Mouse (Mus musculus) CH12F3 (cell line): ENCODE data around the gene Med22.

Experiments used
- in situ Hi-C: fragments of 300-500 bp; cut with MboI; formaldehyde crosslinking; loops from 2 replicates; pipeline ENCODE4 v1.14.3; 2020; ENCODE audit warnings: low sequenced_read_pairs

The Med22 gene

GRCm38 (mm10) chr2:26910124-26910993 is at the start of gene Med22, which contains the start of gene Rpl7a:
TSS of gene Med22 (minus strand) at chr2:26910677.
TSS of gene Rpl7a (plus strand) at chr2:26910764.
- in situ Hi-C loops: no loop called here

DNA sequence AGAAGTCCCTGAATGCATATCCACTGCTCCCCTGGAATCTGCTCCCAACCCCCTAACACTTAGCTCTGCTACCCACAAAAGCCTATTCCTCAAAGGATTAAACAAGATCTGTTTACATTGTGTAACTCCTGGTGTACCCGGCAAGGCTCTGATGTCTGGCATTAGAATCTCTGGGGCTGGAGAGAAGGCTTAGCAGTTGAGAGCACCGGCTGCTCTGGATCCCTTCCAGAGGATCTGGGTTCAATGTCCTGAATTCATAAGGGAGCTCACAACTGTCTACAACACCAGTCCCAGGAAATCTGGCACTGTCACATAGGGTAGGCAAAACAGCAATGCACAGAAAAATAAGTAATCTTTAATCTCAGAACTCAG is 47.0 kb upstream of the Med22 start:
- in situ Hi-C loops: no loop called here

GRCm38 (mm10) chr2:26956811-26957487 is 46.5 kb upstream of the Med22 start:
- in situ Hi-C loops: no loop called here

- in situ Hi-C loops: no loop called here
These were observed 44.4 kb upstream of the Med22 start for GRCm38 (mm10) chr2:26954735-26955395.

- in situ Hi-C loops: no loop called here
These were observed 42.4 kb upstream of the Med22 start for GRCm38 (mm10) chr2:26952866-26953265.

GRCm38 (mm10) chr2:26952193-26952592 is 41.7 kb upstream of the Med22 start:
- in situ Hi-C loops: no loop called here

- in situ Hi-C loops: no loop called here
These were observed 40.9 kb upstream of the Med22 start for GRCm38 (mm10) chr2:26951346-26951905.

DNA sequence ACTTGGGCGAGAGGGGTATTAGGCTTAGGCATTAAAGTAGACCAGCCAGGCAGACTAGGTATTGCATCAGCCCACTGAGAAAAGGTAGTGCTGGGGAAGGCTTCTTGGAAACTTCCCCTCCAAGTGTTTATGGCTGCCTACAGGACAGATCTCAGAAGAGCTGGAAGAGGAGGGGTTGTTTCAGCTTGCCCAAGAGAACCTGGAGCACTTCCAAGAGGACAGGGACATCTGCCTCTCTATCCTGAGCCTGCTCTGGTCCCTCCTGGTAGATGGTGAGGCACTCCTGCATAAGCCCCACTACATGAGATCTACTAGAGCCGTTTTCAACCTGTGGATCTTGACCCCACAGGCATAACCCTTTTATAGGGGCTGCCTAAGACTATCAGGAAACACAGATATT is 39.9 kb upstream of the Med22 start:
- in situ Hi-C loops: no loop called here

DNA sequence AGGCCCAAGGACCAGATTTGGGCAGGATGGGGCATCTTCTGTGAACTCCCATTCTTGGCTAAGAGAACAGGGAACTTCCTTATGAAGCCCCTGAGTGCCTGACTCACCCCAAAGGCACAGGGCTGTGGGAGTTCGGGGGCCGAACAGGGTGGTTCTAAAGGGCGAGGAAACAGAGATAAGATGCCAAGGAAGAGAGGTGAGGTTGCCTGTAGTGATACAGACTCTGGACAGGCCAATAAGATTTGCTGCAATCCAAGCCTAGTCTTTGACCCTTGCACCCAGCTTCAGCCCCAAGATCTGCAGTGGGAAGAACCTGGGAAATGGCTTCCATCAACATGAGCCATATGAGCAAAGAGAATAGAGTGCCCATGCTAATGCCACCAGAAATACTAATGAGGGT is 32.8 kb upstream of the Med22 start:
- in situ Hi-C loops: no loop called here

DNA sequence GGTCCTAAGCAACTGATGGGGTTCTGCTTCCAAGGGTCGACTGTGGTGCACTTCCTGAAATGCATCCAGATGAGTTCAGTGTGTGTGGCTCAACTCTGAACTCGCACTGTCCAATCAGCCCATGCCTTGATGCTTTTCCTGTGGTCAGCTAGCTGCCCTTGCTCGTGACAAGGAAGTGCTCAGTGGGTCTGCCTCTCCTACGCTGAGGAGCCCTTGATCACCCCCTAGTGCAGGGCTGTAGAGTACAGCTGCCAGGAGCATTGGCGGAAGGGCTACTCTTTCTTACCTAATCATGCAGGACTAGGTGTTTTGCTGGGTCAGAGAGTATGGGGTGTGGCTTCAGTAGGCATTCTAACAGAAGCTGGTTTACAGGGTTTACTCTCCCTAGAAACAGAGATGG is 31.1 kb upstream of the Med22 start:
- in situ Hi-C loops: no loop called here

GRCm38 (mm10) chr2:26936425-26936824 is 25.9 kb upstream of the Med22 start:
- in situ Hi-C loops: no loop called here

- in situ Hi-C loops: no loop called here
These were observed 24.8 kb upstream of the Med22 start for GRCm38 (mm10) chr2:26935286-26935685.

GRCm38 (mm10) chr2:26933304-26934055 is 23.0 kb upstream of the Med22 start, which contains the start of the genes Surf4 and Stkld1:
TSS of gene Surf4 (minus strand) at chr2:26933928.
TSS of gene Stkld1 (plus strand) at chr2:26934047.
- in situ Hi-C loops: no loop called here

- in situ Hi-C loops: no loop called here
These were observed 22.2 kb upstream of the Med22 start for GRCm38 (mm10) chr2:26932473-26933303.

DNA sequence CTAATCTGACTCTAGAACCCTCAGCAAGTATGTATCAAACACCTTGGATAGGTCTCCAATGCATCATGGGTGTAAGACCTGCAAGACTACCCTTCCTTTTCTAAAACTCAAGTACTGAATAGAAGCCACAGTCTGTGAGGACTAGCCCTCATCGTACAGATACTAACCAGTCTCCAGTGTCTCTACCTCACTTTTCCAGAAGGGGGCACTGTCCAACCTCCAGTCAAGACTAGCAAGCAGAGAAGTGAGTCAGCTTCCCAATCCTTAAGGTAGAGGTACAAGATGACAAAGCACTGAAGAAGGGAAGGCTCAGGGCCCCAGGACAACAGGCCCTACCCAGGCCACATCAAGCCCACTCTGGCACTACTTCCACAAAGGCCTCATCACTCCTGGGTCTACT is 19.9 kb upstream of the Med22 start:
- in situ Hi-C loops: no loop called here

GRCm38 (mm10) chr2:26927745-26928476 is 17.4 kb upstream of the Med22 start:
- in situ Hi-C loops: no loop called here

- in situ Hi-C loops: no loop called here
These were observed 11.3 kb upstream of the Med22 start for GRCm38 (mm10) chr2:26921784-26922183.

DNA sequence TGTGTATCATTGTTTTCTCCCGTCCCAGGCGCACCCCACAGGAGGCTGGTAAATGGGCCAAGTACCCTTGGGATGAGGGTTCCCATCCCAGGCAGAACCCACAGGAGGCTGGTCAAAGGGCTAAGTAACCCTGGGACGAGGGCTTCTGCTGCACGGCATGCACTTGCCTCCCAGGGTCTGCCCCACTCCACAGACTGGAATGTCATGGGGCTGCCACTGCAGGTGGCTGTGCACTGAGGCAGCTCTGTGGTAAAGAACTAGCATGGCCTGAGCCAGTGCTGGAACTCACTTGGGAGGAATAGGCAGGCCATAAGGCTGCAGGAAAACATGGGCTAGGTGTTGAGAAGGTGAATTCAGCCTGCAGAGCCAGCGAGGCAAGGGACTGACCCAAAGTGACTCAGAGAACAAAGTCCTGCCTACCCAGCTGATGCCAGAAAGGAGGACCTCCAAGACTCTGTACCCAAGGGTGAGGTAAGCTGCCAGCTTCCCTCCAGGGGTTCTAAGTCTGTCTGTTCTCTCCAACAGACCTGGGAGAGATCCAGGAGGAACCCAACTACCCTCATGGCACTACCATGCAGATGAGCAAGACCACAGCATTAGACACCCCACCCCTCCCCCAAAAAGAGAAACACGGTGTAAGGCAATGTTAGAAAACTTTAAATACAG is 9.8 kb upstream of the Med22 start:
- in situ Hi-C loops: no loop called here
